Mouse (Mus musculus) neural tube, embryonic 12.5 days (tissue): ENCODE measurements at regions not wholly inside any gene's neighbourhood (a gene's known extent, or its start where the extent isn't known, plus 50 kb on each side); places are given as distances from the start of the nearest gene placed in this dataset.

Source experiments
- ATAC-seq: fragments of 200-750 bp; cut with Nextera tagmentation; 2 replicates; pipeline ENCODE4 v1.8.0; 2017; ENCODE audit warnings: low read depth, mild to moderate bottlenecking, moderate TSS enrichment, moderate library complexity; ENCODE audit not compliant: low FRiP score
- H3K27ac ChIP-seq: fragments of 300-500 bp; sonication (generic); 2 replicates; pipeline ENCODE4 v1.5.1; 2016
- H3K27me3 ChIP-seq: fragments of 300-500 bp; sonication (generic); replicated peaks from 2 replicates; pipeline ENCODE4 v1.6.1; 2016; ENCODE audit warnings: mild to moderate bottlenecking
- H3K36me3 ChIP-seq: fragments of 300-500 bp; sonication (generic); 2 replicates; pipeline ENCODE4 v1.6.1; 2016; ENCODE audit warnings: mild to moderate bottlenecking
- H3K4me1 ChIP-seq: fragments of 300-500 bp; sonication (generic); 2 replicates; pipeline ENCODE4 v1.6.1; 2016
- H3K4me2 ChIP-seq: fragments of 300-500 bp; sonication (generic); replicated peaks from 2 replicates; pipeline ENCODE4 v1.6.1; 2016; ENCODE audit warnings: mild to moderate bottlenecking
- H3K4me3 ChIP-seq: fragments of 300-500 bp; sonication (generic); 2 replicates; pipeline ENCODE4 v1.5.1; 2016
- H3K9ac ChIP-seq: fragments of 300-500 bp; sonication (generic); 2 replicates; pipeline ENCODE4 v1.6.1; 2016; ENCODE audit warnings: mild to moderate bottlenecking
- H3K9me3 ChIP-seq: fragments of 300-500 bp; sonication (generic); 2 replicates; pipeline ENCODE4 v1.6.1; 2016; ENCODE audit warnings: mild to moderate bottlenecking
- WGBS: fragments of 180-500 bp; shearing (Covaris S2); methylation state at CpG from one replicate; pipeline ENCODE4 v1.1.7; 2016; 5-methylcytosine and 5-hydroxymethylcytosine counted together

GRCm38 (mm10) chrX:142560209-142560912 lies 120.8 kb upstream of the Tmem164 start:
- Histone ChIP-seq H3K9ac (no peak overlapping the region), H3K4me3 (no peak overlapping the region), H3K36me3 (no peaks in the 10 kb centered on the region), H3K4me1 (no peaks in the 10 kb centered on the region), H3K4me2 (no peak overlapping the region), H3K27me3 (no peaks in the 10 kb centered on the region), H3K9me3 (no peaks in the 10 kb centered on the region), H3K27ac (no peak overlapping the region)
- no peak for ATAC-seq
- WGBS = 63% methylated on average over 2 of the region's 2 CpGs

GRCm38 (mm10) chrX:142561788-142562187 lies 119.4 kb upstream of the Tmem164 start:
- Histone ChIP-seq H3K4me2 (no peak overlapping the region), H3K27me3 (no peaks in the 10 kb centered on the region), H3K9me3 (no peaks in the 10 kb centered on the region), H3K4me1 (no peaks in the 10 kb centered on the region), H3K36me3 (no peaks in the 10 kb centered on the region), H3K4me3 (no peak overlapping the region), H3K27ac (no peak overlapping the region), H3K9ac (no peak overlapping the region)
- no peak for ATAC-seq
- 81% methylated on average over 5 of the region's 5 CpGs for WGBS

DNA sequence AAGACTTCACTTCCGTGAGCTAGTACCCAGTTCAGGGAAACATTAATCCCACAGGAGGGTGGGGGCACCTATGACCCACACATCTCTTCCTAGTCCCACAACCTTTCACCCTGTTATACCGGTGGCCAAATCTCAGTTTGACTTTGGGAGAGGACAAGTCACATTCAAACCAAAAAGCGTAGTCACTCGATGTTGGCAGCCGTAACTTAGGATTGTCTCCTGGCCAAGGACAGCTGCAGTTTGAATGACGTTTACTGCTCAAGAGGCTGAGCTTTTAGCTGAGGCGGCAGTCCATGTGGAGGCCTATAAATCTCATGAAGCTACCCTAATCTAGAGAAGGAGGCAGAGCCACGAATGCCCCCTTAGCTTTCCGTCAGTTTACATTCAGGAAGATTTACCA lies 117.0 kb upstream of the Tmem164 start:
- Histone ChIP-seq H3K4me2 (no peak overlapping the region), H3K4me3 (no peak overlapping the region), H3K9me3 (no peaks in the 10 kb centered on the region), H3K9ac (no peak overlapping the region), H3K27me3 (no peaks in the 10 kb centered on the region), H3K4me1 (no peaks in the 10 kb centered on the region), H3K27ac (no peak overlapping the region), H3K36me3 (no peaks in the 10 kb centered on the region)
- 55% methylated on average over 9 of the region's 9 CpGs for WGBS
- ATAC-seq = no peak

- Histone ChIP-seq H3K9ac (no peak overlapping the region), H3K36me3 (no peaks in the 10 kb centered on the region), H3K4me2 (no peak overlapping the region), H3K27me3 (no peaks in the 10 kb centered on the region), H3K4me3 (no peak overlapping the region), H3K9me3 (no peaks in the 10 kb centered on the region), H3K4me1 (no peaks in the 10 kb centered on the region), H3K27ac (no peak overlapping the region)
- no peak for ATAC-seq
Measured at GRCm38 (mm10) chrX:142571772-142572171, 109.4 kb upstream of the Tmem164 start.

DNA sequence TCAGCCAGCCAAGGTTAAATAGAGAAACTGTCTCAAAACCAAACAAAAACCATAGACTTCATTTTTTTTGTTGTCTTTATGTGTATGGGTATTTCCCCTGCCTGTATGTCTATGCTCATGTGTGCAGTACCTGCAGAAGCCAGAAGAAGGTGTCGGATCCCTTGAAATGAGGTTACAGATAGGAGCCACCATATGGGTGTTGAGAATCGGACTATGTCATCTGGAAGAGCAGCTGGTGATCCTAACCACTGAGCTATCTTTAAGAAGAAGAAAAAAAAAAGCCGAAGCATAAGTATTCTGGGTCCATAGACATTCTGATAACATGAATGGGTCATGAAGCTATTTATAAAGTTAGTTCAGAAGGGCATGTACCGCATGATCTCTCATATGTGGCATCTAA lies 107.2 kb upstream of the Tmem164 start:
- H3K4me3 ChIP-seq = no peak overlapping the region
- no peaks in the 10 kb centered on the region for H3K9me3 ChIP-seq
- H3K27me3 ChIP-seq = no peaks in the 10 kb centered on the region
- H3K9ac ChIP-seq = no peak overlapping the region
- H3K4me1 ChIP-seq = no peaks in the 10 kb centered on the region
- no peak overlapping the region for H3K4me2 ChIP-seq
- no peak for ATAC-seq
- no peak overlapping the region for H3K27ac ChIP-seq
- H3K36me3 ChIP-seq = no peaks in the 10 kb centered on the region
- 88% methylated on average over 4 of the region's 4 CpGs for WGBS

- H3K36me3 ChIP-seq = no peaks in the 10 kb centered on the region
- no peak overlapping the region for H3K4me2 ChIP-seq
- ATAC-seq = no peak
- no peak overlapping the region for H3K9ac ChIP-seq
- no peaks in the 10 kb centered on the region for H3K27me3 ChIP-seq
- 59% methylated on average over 10 of the region's 10 CpGs for WGBS
- no peaks in the 10 kb centered on the region for H3K4me1 ChIP-seq
- no peak overlapping the region for H3K27ac ChIP-seq
- no peaks in the 10 kb centered on the region for H3K9me3 ChIP-seq
- no peak overlapping the region for H3K4me3 ChIP-seq
Measured at GRCm38 (mm10) chrX:142574945-142575710, 106.1 kb upstream of the Tmem164 start.

GRCm38 (mm10) chrX:142576127-142576526 lies 105.1 kb upstream of the Tmem164 start:
- Histone ChIP-seq H3K4me1 (no peaks in the 10 kb centered on the region), H3K27ac (no peak overlapping the region), H3K27me3 (no peaks in the 10 kb centered on the region), H3K9me3 (no peaks in the 10 kb centered on the region), H3K36me3 (no peaks in the 10 kb centered on the region), H3K4me3 (no peak overlapping the region), H3K9ac (no peak overlapping the region), H3K4me2 (no peak overlapping the region)
- no peak for ATAC-seq
- 92% methylated on average over 3 of the region's 3 CpGs for WGBS

GRCm38 (mm10) chrX:142577449-142578081 lies 103.6 kb upstream of the Tmem164 start:
- no peak for ATAC-seq
- H3K27ac ChIP-seq = no peak overlapping the region
- H3K9ac ChIP-seq = no peak overlapping the region
- no peak overlapping the region for H3K4me3 ChIP-seq
- WGBS = 84% methylated on average over 6 of the region's 6 CpGs
- H3K36me3 ChIP-seq = no peaks in the 10 kb centered on the region
- no peaks in the 10 kb centered on the region for H3K27me3 ChIP-seq
- H3K4me1 ChIP-seq = no peaks in the 10 kb centered on the region
- H3K4me2 ChIP-seq = no peak overlapping the region
- H3K9me3 ChIP-seq = no peaks in the 10 kb centered on the region

GRCm38 (mm10) chrX:142585281-142585680 lies 95.9 kb upstream of the Tmem164 start:
- Histone ChIP-seq H3K9ac (no peak overlapping the region), H3K27ac (no peak overlapping the region), H3K4me1 (no peaks in the 10 kb centered on the region), H3K9me3 (no peaks in the 10 kb centered on the region), H3K36me3 (no peaks in the 10 kb centered on the region), H3K4me2 (no peak overlapping the region), H3K4me3 (no peak overlapping the region), H3K27me3 (no peaks in the 10 kb centered on the region)
- WGBS = 77% methylated on average over 2 of the region's 2 CpGs
- no peak for ATAC-seq

DNA sequence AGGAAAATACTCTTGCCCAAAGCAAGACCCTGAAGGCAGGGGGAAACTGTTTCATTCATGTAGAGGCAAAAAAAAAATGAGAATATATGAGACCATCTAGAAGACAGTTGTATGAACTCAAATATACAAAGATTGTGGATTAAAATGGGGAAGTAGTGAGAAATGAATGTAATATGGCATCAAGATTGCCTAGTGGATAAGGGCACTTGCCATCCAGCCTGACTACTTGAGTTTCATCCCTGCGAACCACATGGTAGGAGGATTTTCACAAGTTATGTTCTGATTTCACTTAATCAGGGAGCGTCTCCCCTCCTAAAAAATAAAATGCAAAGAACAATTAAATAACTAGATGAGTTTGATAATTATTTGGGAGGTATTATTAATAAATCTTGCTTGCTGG lies 81.8 kb upstream of the Tmem164 start:
- H3K9ac ChIP-seq = no peak overlapping the region
- no peaks in the 10 kb centered on the region for H3K36me3 ChIP-seq

DNA sequence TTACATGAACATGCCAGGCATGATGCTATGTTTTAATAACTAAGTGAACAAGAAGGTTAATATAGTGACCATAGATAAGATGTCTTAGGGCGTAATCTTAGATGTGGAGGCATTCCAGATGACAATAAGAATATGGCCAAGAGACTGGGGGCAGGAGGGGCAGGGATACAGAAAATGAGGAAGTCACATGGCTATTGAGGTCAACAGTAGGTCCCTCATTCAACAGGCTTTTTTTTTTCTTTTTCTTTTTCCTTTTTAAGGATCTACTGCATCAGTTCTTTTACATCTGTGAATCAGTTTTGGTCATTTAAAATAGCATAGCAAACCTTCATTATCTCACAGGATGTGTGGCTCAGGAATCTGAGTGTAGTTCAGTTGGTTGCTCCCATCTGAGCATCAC lies 80.4 kb upstream of the Tmem164 start:
- WGBS = 91% methylated on average over 1 of the region's 1 CpGs

More for the DNA sequence above, 81.8 kb upstream of the Tmem164 start:
- ATAC-seq = no peak
- H3K9me3 ChIP-seq = no peaks in the 10 kb centered on the region
- no peaks in the 10 kb centered on the region; the same call in 1 of the 2 replicates for H3K27me3 ChIP-seq
- no peak overlapping the region for H3K4me3 ChIP-seq
- H3K4me1 ChIP-seq = no peaks in the 10 kb centered on the region
- H3K4me2 ChIP-seq = no peak overlapping the region
- no peak overlapping the region for H3K27ac ChIP-seq
- 92% methylated on average over 2 of the region's 2 CpGs for WGBS

DNA sequence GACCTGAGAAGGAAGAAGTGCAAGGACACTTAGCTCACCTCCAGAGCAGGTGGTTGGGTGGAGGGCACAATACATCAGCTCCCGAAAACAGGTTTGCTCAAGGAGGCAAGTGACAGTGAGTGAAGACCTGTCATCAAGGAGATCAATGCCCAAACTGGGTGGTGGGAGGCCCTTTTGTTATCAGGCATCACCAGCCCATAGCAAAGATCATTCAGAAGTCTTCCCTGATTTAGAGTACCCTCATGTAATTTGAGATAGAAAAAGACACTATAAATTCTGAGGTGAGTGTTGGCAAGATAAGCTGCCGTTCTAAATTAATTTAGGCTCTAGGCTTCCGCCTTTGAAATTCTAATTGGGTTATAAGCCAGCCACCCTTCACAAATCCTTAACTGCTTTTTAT lies 76.1 kb upstream of the Tmem164 start:
- Histone ChIP-seq H3K4me1 (no peaks in the 10 kb centered on the region), H3K36me3 (no peaks in the 10 kb centered on the region), H3K27ac (no peak overlapping the region), H3K4me2 (no peak overlapping the region), H3K9me3 (no peaks in the 10 kb centered on the region), H3K9ac (no peak overlapping the region), H3K4me3 (no peak overlapping the region), H3K27me3 (no peaks in the 10 kb centered on the region; the same call in 1 of the 2 replicates)
- WGBS = 71% methylated on average over 3 of the region's 3 CpGs
- no peak for ATAC-seq

More for the DNA sequence above, 80.4 kb upstream of the Tmem164 start:
- no peaks in the 10 kb centered on the region for H3K9me3 ChIP-seq
- H3K27me3 ChIP-seq = no peaks in the 10 kb centered on the region; the same call in 1 of the 2 replicates
- no peak overlapping the region for H3K4me2 ChIP-seq
- no peak overlapping the region for H3K4me3 ChIP-seq
- H3K36me3 ChIP-seq = no peaks in the 10 kb centered on the region
- H3K4me1 ChIP-seq = no peaks in the 10 kb centered on the region
- no peak overlapping the region for H3K27ac ChIP-seq
- ATAC-seq = no peak
- H3K9ac ChIP-seq = no peak overlapping the region
